Mouse (Mus musculus): ENCODE data around the gene Ankrd44. TPM values are rescaled to one million over a fixed set of nuclear protein-coding genes. Genes with fewer than 3 reads are reported as not detected.

Gene Ankrd44
- polyA plus RNA-seq, 1 experiment from 2014 or later = 33.0 TPM

DNA sequence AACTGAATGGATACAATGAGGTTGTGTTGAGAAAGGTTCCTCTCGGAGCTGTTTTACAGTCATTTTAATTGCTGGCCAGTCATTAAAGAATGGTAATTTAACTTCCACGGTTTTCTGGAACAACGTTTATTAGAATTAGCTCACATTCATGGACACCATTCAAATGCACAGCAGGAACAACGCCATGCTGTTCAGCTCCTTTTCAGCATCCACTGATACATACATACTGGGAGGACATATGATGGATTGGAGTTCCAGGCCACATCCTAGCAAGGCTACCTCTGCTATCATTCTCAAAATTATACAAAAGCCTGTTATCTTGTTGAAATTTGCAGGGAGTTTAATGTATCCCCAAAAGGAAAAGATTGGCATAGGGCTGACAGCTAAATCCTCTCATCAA is 261.1 kb downstream of the Ankrd44 start:
- Histone ChIP-seq H3K79me2 (ENCODE audit: inconsistent target) (no peaks in the 10 kb centered on the region), H3K4me3 (ENCODE audit: inconsistent target) (no peak overlapping the region), H3K36me3 (ENCODE audit: inconsistent target) (peaks cover 42% of the 10 kb centered on the region), H3K27ac (no peak overlapping the region)
- 94% methylated on average over 4 of the region's 4 CpGs for WGBS (ENCODE audit: missing documents)

DNA sequence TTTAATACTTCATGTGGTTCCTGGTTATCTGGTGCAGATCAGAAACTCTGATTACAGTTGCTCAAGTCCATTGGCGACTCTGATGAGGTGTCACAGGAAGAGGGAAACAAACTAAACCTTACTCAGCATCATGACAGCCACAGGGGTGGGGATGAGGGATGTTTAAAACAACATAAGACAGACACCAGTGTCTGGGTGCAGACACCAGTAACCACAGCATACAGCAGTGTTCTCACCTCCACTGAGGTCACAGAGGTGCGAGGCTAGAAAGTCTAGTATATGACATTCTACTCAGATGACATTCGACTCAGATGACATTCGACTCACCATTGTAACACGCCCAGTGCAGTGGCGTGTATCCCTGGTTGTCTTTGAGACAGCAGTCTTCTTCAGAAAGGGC is 265.5 kb downstream of the Ankrd44 start:
- Histone ChIP-seq H3K36me3 (ENCODE audit: inconsistent target) (peaks cover 63% of the 10 kb centered on the region), H3K4me3 (ENCODE audit: inconsistent target) (no peak overlapping the region), H3K27ac (no peak overlapping the region), H3K79me2 (ENCODE audit: inconsistent target) (no peaks in the 10 kb centered on the region)
- 79% methylated on average over 5 of the region's 6 CpGs for WGBS (ENCODE audit: missing documents)

DNA sequence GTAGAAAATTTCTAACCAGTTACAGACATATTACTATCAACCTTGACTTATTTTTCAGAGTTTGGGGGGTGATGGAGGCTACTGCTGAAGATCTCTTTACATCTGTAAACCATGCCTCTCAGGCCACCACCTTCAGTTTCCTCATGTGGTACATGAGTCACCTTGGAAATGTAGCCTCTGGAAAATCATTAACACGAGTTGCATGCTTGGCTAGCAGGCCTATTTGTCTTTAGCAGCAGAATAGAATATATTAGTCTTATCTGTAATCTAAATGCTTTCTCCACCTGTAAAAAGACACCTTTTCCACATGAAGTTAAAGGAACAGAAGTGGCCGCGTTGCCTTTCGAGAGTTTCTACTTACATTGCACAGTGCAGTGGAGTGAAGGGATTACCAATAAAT is 267.6 kb downstream of the Ankrd44 start:
- WGBS (ENCODE audit: missing documents) = 94% methylated on average over 4 of the region's 4 CpGs
- Histone ChIP-seq H3K79me2 (ENCODE audit: inconsistent target) (no peaks in the 10 kb centered on the region), H3K36me3 (ENCODE audit: inconsistent target) (peaks cover 78% of the 10 kb centered on the region), H3K4me3 (ENCODE audit: inconsistent target) (no peak overlapping the region), H3K27ac (no peak overlapping the region)

DNA sequence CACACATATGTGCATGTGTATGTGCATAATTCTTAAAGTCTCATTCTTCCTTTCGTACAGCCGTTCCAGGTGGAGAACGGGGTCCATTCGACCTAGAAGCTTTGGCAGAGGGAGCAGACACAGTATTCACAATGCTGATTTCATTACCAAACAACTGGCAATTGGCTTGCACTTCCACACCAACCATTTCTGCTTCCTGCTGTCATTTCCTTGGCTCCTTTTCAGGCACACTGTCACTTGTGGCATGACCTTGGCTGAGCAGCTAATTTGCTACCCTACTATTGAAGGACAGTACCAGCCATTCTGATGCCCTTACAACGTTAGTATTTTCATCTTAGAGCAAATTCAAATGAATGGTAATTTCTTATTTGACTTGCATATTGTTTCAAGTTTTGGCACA is 277.9 kb downstream of the Ankrd44 start:
- no peaks in the 10 kb centered on the region for H3K79me2 ChIP-seq (ENCODE audit: inconsistent target)
- H3K4me3 ChIP-seq (ENCODE audit: inconsistent target) = no peak overlapping the region
- 83% methylated on average over 5 of the region's 5 CpGs for WGBS (ENCODE audit: missing documents)
- H3K36me3 ChIP-seq (ENCODE audit: inconsistent target) = peaks cover 7% of the 10 kb centered on the region; the same call in 1 of the 2 replicates
- H3K27ac ChIP-seq = no peak overlapping the region

DNA sequence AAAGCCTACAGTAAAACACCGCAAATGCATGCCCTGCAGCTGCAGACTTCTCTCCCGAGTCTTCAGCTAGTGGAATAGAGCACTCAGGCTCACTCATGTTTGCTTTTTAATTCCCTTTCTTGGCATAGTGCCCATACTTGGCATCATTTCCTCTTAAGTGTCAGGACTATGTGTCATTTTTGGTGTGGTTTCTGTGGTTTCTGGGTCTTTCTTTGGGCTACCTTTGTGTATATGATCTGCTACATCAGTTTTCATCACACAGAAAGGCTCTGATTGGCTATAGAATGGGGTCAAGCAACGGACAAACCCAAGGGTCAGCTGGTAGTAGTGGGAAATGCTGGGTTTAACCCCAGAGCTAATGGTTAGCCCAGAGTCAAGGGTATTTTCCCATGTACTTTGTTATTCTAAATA is 278.8 kb downstream of the Ankrd44 start:
- Histone ChIP-seq H3K27ac (no peak overlapping the region), H3K79me2 (ENCODE audit: inconsistent target) (no peaks in the 10 kb centered on the region), H3K36me3 (ENCODE audit: inconsistent target) (peaks cover 4% of the 10 kb centered on the region; the same call in 1 of the 2 replicates), H3K4me3 (ENCODE audit: inconsistent target) (no peak overlapping the region)
- 53% methylated on average over 3 of the region's 3 CpGs for WGBS (ENCODE audit: missing documents)

DNA sequence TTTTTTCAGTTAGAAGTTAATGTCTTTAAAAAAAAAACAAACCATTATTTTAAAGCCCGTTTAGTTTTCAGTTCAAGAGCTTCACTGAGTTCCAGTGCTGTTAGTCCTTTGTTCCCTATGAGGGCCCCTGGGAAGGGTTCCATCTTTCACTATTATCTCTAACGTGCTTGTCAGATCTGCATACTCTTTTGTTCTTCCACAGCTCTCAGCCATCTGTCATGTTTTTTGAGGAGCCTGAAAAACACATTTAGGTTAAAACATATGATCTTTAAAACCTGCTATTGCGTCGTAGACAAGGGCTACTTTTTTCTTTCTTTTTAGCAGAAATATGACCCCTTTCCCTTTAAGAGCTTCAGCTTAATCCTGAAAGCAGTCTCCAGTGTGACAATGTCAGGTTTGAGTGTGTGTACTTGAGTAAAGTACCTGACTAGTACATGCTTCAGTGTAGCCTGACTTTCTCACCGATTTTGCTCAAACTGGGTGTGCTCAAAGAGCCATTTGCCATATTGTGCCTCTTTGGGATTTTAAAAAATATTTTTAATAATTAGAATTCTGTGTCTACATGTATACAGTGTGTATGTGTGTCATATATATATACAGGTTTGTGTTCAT is 285.9 kb downstream of the Ankrd44 start:
- no peak overlapping the region for H3K4me3 ChIP-seq (ENCODE audit: inconsistent target)
- 93% methylated on average over 5 of the region's 5 CpGs for WGBS (ENCODE audit: missing documents)
- no peaks in the 10 kb centered on the region for H3K79me2 ChIP-seq (ENCODE audit: inconsistent target)
- no peak overlapping the region for H3K27ac ChIP-seq
- no peaks in the 10 kb centered on the region for H3K36me3 ChIP-seq (ENCODE audit: inconsistent target)

DNA sequence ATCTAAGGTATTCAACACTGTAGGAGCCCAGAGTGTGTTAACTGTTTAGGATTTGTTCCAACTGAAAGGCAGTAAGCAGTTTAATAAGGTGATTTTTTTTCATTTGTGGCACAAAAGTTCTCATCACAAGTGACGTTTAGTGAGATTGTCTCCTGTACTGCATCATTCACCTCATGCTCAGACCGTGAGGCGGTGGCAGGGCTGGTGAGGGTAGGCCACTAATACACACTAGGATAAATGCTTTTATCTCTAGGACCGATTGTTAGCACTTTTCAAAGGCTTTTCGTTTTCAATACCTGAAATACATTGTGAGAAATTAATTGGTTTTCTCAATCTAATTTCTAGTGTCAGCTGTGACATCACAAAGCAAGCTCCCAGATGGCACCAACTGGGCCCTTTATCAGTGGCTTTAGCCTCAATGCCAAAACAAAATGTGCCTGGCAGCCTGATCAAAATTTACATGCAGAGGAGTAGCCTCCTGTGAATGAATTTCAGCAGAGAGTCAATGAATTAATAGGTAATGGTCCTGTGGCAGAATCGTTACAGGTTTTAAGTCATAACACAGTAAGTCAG is 286.6 kb downstream of the Ankrd44 start:
- no peak overlapping the region for H3K27ac ChIP-seq
- no peaks in the 10 kb centered on the region for H3K79me2 ChIP-seq (ENCODE audit: inconsistent target)
- H3K4me3 ChIP-seq (ENCODE audit: inconsistent target) = no peak overlapping the region
- H3K36me3 ChIP-seq (ENCODE audit: inconsistent target) = no peaks in the 10 kb centered on the region
- 95% methylated on average over 6 of the region's 6 CpGs for WGBS (ENCODE audit: missing documents)

DNA sequence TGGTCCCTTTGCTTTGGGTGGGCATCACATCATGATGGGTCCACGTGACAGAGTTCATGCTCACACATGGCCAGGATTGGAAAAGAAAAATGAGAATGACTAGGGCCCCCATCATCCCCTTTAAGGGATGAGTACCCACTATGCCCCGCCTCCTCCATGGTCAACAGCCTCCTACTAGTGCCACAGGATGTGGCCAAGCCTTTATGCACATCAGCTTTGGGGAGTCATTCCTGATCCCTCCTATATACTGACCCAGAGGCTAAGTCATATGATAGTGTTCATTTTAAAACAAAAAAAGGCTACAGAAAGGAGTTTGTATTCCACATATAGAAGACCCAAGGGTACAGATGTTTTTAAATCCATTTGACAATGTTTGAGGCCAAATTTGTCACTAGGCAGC is 287.1 kb downstream of the Ankrd44 start:
- no peaks in the 10 kb centered on the region for H3K79me2 ChIP-seq (ENCODE audit: inconsistent target)
- no peak overlapping the region for H3K4me3 ChIP-seq (ENCODE audit: inconsistent target)
- no peaks in the 10 kb centered on the region for H3K36me3 ChIP-seq (ENCODE audit: inconsistent target)
- H3K27ac ChIP-seq = no peak overlapping the region
- WGBS (ENCODE audit: missing documents) = 89% methylated on average over 2 of the region's 2 CpGs

DNA sequence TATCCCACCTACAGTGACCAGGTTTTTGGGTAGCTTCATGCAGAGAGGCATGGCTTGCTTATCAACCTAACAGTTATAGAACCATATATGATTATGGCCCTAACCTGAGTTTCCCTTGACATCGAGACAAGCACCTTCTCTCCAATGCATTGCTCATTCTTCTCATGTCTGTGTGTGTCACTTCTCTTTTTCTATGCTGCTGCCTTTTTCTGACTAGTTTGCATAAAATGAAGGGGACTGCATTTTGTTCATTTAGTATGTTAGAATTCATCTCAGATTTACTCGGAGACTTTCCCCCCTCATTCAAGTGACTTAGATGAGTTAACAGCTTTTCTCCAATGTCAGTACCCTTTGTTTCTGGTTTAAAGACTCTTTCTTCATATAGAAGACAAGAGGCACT is 288.8 kb downstream of the Ankrd44 start:
- H3K36me3 ChIP-seq (ENCODE audit: inconsistent target) = no peaks in the 10 kb centered on the region
- 80% methylated on average over 2 of the region's 2 CpGs for WGBS (ENCODE audit: missing documents)

DNA sequence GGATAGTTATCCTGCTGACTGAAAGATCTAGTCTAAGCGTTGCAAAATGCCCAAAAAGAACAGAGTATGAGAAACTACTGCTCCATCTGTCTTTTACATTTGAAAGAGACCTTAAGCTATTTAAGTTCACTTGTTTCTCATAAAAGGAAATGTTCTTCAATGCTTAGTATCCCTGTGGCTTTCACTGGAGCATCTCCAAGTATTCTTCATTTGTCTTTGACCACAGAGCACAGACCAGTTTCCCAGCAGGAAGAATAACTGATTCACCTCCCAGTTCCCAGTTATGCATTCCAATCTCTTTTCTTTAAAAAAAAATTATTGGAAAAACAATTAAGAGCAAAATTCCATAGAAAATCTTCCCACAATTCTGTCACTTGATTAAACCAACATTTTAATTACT is 297.1 kb downstream of the Ankrd44 start:
- H3K36me3 ChIP-seq (ENCODE audit: inconsistent target) = no peaks in the 10 kb centered on the region
- WGBS (ENCODE audit: missing documents) = 92% methylated on average over 1 of the region's 1 CpGs
- H3K4me3 ChIP-seq (ENCODE audit: inconsistent target) = no peak overlapping the region
- no peaks in the 10 kb centered on the region for H3K79me2 ChIP-seq (ENCODE audit: inconsistent target)
- H3K27ac ChIP-seq = no peak overlapping the region

More for the DNA sequence above, 288.8 kb downstream of the Ankrd44 start:
- H3K4me3 ChIP-seq (ENCODE audit: inconsistent target) = no peak overlapping the region
- no peak overlapping the region for H3K27ac ChIP-seq
- no peaks in the 10 kb centered on the region for H3K79me2 ChIP-seq (ENCODE audit: inconsistent target)

DNA sequence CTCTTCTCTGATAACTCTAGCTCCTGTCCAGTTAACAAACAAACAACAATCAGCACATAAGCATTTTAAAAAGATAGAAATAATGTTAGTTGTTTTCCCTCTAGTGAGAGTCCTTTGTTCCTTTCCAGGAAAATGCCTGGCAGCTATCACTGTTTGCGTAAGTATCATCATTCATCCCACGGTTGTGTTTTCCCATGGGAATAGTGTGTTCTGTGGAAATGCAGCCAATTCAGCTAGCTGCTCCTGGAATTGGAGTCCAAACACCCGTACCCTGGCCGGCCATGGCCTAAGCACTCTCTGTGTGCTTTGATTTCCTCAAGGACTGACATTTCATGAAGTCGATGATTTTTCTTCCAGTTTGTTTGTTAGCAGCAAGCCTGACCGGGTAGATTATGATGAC is 311.2 kb downstream of the Ankrd44 start:
- H3K36me3 ChIP-seq (ENCODE audit: inconsistent target) = no peaks in the 10 kb centered on the region
- WGBS (ENCODE audit: missing documents) = 94% methylated on average over 6 of the region's 6 CpGs
- no peaks in the 10 kb centered on the region for H3K79me2 ChIP-seq (ENCODE audit: inconsistent target)
- no peak overlapping the region for H3K4me3 ChIP-seq (ENCODE audit: inconsistent target)
- no peak overlapping the region for H3K27ac ChIP-seq

DNA sequence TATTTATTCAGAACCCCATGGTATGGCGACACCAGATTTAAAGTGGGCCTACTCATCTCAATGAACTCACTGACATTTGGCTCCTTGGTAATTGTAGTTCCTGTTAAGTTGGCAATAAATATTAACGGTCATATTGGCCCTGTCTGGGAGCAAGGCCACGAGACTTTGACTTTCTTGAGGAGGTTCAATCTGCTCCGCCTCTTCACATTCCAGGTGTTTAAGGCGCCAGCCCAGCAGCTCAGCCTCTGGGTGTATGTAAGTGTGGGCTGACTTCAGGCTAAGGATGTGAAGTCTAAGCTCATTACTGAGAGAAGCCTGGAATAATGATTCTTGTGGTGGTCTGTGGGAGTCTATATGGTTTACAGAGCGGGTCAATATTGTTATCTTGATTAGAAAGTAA is 313.8 kb downstream of the Ankrd44 start:
- H3K36me3 ChIP-seq (ENCODE audit: inconsistent target) = no peaks in the 10 kb centered on the region
- 82% methylated on average over 6 of the region's 6 CpGs for WGBS (ENCODE audit: missing documents)

DNA sequence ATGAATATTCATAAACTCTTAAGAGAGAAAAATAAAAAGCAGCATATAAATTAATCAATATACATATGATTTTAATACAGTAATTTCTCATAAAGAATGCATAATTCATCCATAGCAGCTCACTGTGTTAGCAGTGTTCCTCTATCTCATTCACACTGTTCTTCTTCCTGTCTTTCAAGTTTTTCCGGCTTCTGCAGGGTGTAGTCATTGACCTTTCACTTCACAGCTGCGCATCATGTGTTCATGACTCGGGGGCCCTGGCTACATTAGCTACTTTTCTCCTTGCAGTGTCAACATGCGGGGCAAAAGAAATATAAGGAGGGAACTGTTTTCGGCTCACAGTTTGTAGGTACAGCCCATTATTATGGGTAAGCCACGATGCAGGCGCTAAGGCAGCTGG is 314.3 kb downstream of the Ankrd44 start:
- Histone ChIP-seq H3K4me3 (ENCODE audit: inconsistent target) (no peak overlapping the region), H3K79me2 (ENCODE audit: inconsistent target) (no peaks in the 10 kb centered on the region), H3K36me3 (ENCODE audit: inconsistent target) (no peaks in the 10 kb centered on the region), H3K27ac (no peak overlapping the region)
- 86% methylated on average over 7 of the region's 7 CpGs for WGBS (ENCODE audit: missing documents)

More for the DNA sequence above, 313.8 kb downstream of the Ankrd44 start:
- no peak overlapping the region for H3K27ac ChIP-seq
- no peaks in the 10 kb centered on the region for H3K79me2 ChIP-seq (ENCODE audit: inconsistent target)
- H3K4me3 ChIP-seq (ENCODE audit: inconsistent target) = no peak overlapping the region

DNA sequence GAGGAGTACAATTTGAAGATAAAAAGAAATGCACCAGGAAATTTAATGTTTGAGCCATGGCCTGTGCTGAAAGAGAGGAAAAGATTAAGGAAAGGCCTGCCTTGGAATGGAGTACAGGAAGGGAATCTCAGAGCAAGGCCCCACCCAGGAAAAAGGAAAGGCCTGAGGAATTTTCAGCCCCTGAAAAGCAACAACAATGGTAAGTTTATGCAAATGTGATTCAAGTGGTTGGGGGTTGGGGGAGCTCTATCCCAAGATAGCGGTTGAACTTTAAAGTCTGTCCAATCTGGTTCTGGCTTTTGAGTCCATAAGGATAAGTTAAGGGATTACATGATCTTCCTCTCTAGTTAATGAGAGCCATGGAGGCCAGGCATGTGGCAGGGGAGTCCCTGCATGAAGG is 319.3 kb downstream of the Ankrd44 start:
- 100% methylated on average over 1 of the region's 1 CpGs for WGBS (ENCODE audit: missing documents)
- Histone ChIP-seq H3K4me3 (ENCODE audit: inconsistent target) (no peak overlapping the region), H3K79me2 (ENCODE audit: inconsistent target) (no peaks in the 10 kb centered on the region), H3K36me3 (ENCODE audit: inconsistent target) (no peaks in the 10 kb centered on the region), H3K27ac (no peak overlapping the region)

DNA sequence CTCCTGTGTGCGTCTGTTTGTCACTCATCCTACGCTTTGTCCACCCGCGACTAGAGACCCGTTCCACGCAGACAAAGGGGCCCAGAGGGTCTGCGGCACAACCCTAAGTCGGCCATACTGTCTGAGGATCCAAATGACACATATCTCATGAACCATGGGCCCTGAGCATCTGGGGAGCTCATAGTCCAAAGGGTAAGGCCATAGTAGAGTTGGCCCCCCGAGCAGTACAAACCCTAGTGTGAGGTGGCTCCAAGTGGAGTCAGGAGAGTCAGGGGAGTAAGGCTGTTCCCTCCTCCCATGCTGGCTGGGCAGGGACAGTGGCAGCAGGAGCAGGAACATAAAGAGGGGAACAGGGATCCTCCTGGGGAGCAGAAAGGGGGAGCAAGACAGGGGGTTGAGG is 324.5 kb downstream of the Ankrd44 start:
- 97% methylated on average over 7 of the region's 9 CpGs for WGBS (ENCODE audit: missing documents)
- Histone ChIP-seq H3K27ac (no peak overlapping the region), H3K79me2 (ENCODE audit: inconsistent target) (no peaks in the 10 kb centered on the region), H3K4me3 (ENCODE audit: inconsistent target) (no peak overlapping the region), H3K36me3 (ENCODE audit: inconsistent target) (no peaks in the 10 kb centered on the region)

DNA sequence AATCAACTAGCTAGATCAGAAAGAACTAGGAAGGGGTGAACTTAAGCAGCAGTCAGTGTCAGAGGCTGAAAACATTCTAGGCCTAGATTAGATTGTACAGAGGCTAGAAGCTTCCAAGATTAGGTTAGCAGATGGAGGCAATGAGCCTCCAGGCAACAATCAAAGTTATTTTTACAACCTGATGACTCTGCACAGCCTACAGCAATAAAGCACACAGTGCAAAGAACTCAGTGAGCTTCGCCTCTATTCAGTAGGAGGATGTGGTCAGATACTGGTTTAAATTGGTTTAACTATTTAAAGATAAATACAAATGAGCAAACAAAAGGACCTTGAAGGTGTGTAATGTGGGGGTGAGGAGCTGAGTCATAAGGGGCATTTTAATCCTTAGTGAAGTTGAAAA is 325.9 kb downstream of the Ankrd44 start:
- Histone ChIP-seq H3K36me3 (ENCODE audit: inconsistent target) (no peaks in the 10 kb centered on the region), H3K4me3 (ENCODE audit: inconsistent target) (no peak overlapping the region), H3K27ac (no peak overlapping the region), H3K79me2 (ENCODE audit: inconsistent target) (no peaks in the 10 kb centered on the region)
- 69% methylated on average over 1 of the region's 1 CpGs for WGBS (ENCODE audit: missing documents)

Data from macrophage (primary cell).